Mouse (Mus musculus) bone marrow, adult 2 months (tissue): ENCODE results near the gene Ubqln1. TPM values are rescaled to one million over a fixed set of nuclear protein-coding genes. Genes with fewer than 3 reads are reported as not detected.

ENCODE experiments used
- H3K27ac ChIP-seq: fragments of 200-500 bp; 2 replicates; pipeline ENCODE4 v1.5.1; 2012; ENCODE audit warnings: low read depth, mild to moderate bottlenecking, control low read depth, inconsistent platforms, low read length; ENCODE audit not compliant: control insufficient read depth, poor library complexity, insufficient read depth
- H3K4me1 ChIP-seq: fragments of 200-500 bp; 2 replicates; pipeline ENCODE4 v1.6.1; 2011; ENCODE audit warnings: low read length; ENCODE audit not compliant: control insufficient read depth, insufficient read depth
- H3K4me3 ChIP-seq: fragments of 200-500 bp; replicated peaks from 2 replicates; pipeline ENCODE3; 2011; ENCODE audit warnings: mild to moderate bottlenecking, low read depth, low read length, control low read depth; ENCODE audit not compliant: control insufficient read depth
- CTCF ChIP-seq: fragments of 200-500 bp; IDR thresholded peaks from 2 replicates; pipeline ENCODE4 v1.5.1; 2011; ENCODE audit warnings: low read length, control low read depth; ENCODE audit not compliant: control insufficient read depth, insufficient read depth
- POLR2A ChIP-seq: fragments of 200-500 bp; IDR thresholded peaks from 2 replicates; pipeline ENCODE4 v1.6.1; 2011; ENCODE audit warnings: low read depth, mild to moderate bottlenecking, control low read depth, low read length, borderline replicate concordance; ENCODE audit not compliant: control insufficient read depth
- WGBS: fragments of 180-500 bp; shearing (Covaris S2); methylation state at CpG from one replicate; pipeline ENCODE4 v1.1.7; 2018; 5-methylcytosine and 5-hydroxymethylcytosine counted together
- polyA plus RNA-seq: library from polyadenylated mRNA; stranded (reverse); fragments of >200 nt; gene quantifications from 2 replicates; pipeline ENCODE4 v1.2.4, GENCODE M21; 2011; ENCODE audit warnings: low replicate concordance; ENCODE audit not compliant: missing spikeins, insufficient read depth, insufficient read length

Gene Ubqln1
- 20.9 and 31.6 TPM in 2 replicates for polyA plus RNA-seq

GRCm38 (mm10) chr13:58215592-58216341 is at the start of gene Ubqln1:
TSS of gene Ubqln1 (minus strand) at chr13:58215653.
- Histone ChIP-seq H3K4me3 (peak within 1 kb of the TSS; percentile 59), H3K27ac (peak within 1 kb of the TSS; percentile 20), H3K4me1 (peaks cover 2% of the 10 kb centered on the region; the same call in 1 of the 2 replicates)
- WGBS, result 2% methylated on average over 62 of the region's 62 CpGs
- TF ChIP-seq POLR2A, result peak; percentile 82; the same call in 1 of the 2 replicates
- TF ChIP-seq CTCF, result no peak

- TF ChIP-seq CTCF, result no peak
- TF ChIP-seq POLR2A, result no peak
- 61% methylated on average over 8 of the region's 8 CpGs for WGBS
Measured at GRCm38 (mm10) chr13:58263546-58263945, 48.1 kb upstream of the Ubqln1 start.

GRCm38 (mm10) chr13:58261674-58262073 is 46.2 kb upstream of the Ubqln1 start:
- TF ChIP-seq CTCF (no peak), POLR2A (no peak)
- 82% methylated on average over 4 of the region's 4 CpGs for WGBS
- no peaks in the 10 kb centered on the region for H3K4me1 ChIP-seq
- H3K4me3 ChIP-seq, result no peak overlapping the region
- no peak overlapping the region for H3K27ac ChIP-seq

More at GRCm38 (mm10) chr13:58263546-58263945, 48.1 kb upstream of the Ubqln1 start:
- no peak overlapping the region for H3K4me3 ChIP-seq
- no peaks in the 10 kb centered on the region for H3K4me1 ChIP-seq
- no peak overlapping the region for H3K27ac ChIP-seq

GRCm38 (mm10) chr13:58253268-58253667 is 37.8 kb upstream of the Ubqln1 start:
- Histone ChIP-seq H3K4me3 (no peak overlapping the region), H3K27ac (no peak overlapping the region), H3K4me1 (no peaks in the 10 kb centered on the region)
- TF ChIP-seq CTCF (no peak), POLR2A (no peak)
- WGBS, result 74% methylated on average over 1 of the region's 1 CpGs

GRCm38 (mm10) chr13:58248957-58249356 is 33.5 kb upstream of the Ubqln1 start:
- H3K27ac ChIP-seq, result no peak overlapping the region
- TF ChIP-seq CTCF (no peak), POLR2A (no peak)
- no peak overlapping the region for H3K4me3 ChIP-seq
- peaks cover 1% of the 10 kb centered on the region; the same call in 1 of the 2 replicates for H3K4me1 ChIP-seq
- WGBS, result 81% methylated on average over 5 of the region's 5 CpGs

- no peak overlapping the region for H3K27ac ChIP-seq
- no peak overlapping the region for H3K4me3 ChIP-seq
- TF ChIP-seq CTCF, result no peak
- no peak for TF ChIP-seq POLR2A
- no peaks in the 10 kb centered on the region; the same call in 1 of the 2 replicates for H3K4me1 ChIP-seq
- 81% methylated on average over 7 of the region's 7 CpGs for WGBS
Measured at GRCm38 (mm10) chr13:58236536-58236935, 21.1 kb upstream of the Ubqln1 start.

- no peak overlapping the region for H3K27ac ChIP-seq
- 40% methylated on average over 5 of the region's 5 CpGs for WGBS
- TF ChIP-seq CTCF (peak; percentile 65), POLR2A (no peak)
- no peaks in the 10 kb centered on the region; the same call in 1 of the 2 replicates for H3K4me1 ChIP-seq
- no peak overlapping the region for H3K4me3 ChIP-seq
Measured at GRCm38 (mm10) chr13:58232611-58233010, 17.2 kb upstream of the Ubqln1 start.

GRCm38 (mm10) chr13:58232070-58232469 is 16.6 kb upstream of the Ubqln1 start:
- 83% methylated on average over 8 of the region's 8 CpGs for WGBS
- Histone ChIP-seq H3K27ac (no peak overlapping the region), H3K4me3 (no peak overlapping the region), H3K4me1 (no peaks in the 10 kb centered on the region; the same call in 1 of the 2 replicates)
- TF ChIP-seq CTCF (no peak), POLR2A (no peak)

GRCm38 (mm10) chr13:58228624-58229023 is 13.2 kb upstream of the Ubqln1 start:
- H3K4me1 ChIP-seq, result no peaks in the 10 kb centered on the region
- TF ChIP-seq POLR2A (no peak), CTCF (no peak)
- 71% methylated on average over 2 of the region's 2 CpGs for WGBS
- H3K4me3 ChIP-seq, result no peak overlapping the region
- H3K27ac ChIP-seq, result no peak overlapping the region
